Mouse (Mus musculus) cortical plate, adult 2 months (tissue): ENCODE measurements at regions not wholly inside any gene's neighbourhood (a gene's known extent, or its start where the extent isn't known, plus 50 kb on each side); places are given as distances from the start of the nearest gene placed in this dataset.

Source experiments
- CTCF ChIP-seq: fragments of 200-500 bp; IDR thresholded peaks from 2 replicates; pipeline ENCODE4 v1.5.1; 2011; ENCODE audit warnings: mild to moderate bottlenecking, control low read depth, low read length; ENCODE audit not compliant: insufficient read depth; ENCODE audit errors: extremely low read depth
- POLR2A ChIP-seq: fragments of 200-500 bp; IDR thresholded peaks from 2 replicates; pipeline ENCODE4 v1.6.1; 2011; ENCODE audit warnings: mild to moderate bottlenecking, low read length, control low read depth; ENCODE audit not compliant: insufficient read depth; ENCODE audit errors: extremely low read depth

- TF ChIP-seq POLR2A: no peak
- TF ChIP-seq CTCF: 0 out of 2 replicates have a peak, but pooled peaks have one; percentile 34
Measured at GRCm38 (mm10) chr8:50293501-50293900, 1449.8 kb upstream of the Tenm3 start.
